Mouse (Mus musculus): ENCODE measurements at regions not wholly inside any gene's neighbourhood (a gene's known extent, or its start where the extent isn't known, plus 50 kb on each side); places are given as distances from the start of the nearest gene placed in this dataset.

DNA sequence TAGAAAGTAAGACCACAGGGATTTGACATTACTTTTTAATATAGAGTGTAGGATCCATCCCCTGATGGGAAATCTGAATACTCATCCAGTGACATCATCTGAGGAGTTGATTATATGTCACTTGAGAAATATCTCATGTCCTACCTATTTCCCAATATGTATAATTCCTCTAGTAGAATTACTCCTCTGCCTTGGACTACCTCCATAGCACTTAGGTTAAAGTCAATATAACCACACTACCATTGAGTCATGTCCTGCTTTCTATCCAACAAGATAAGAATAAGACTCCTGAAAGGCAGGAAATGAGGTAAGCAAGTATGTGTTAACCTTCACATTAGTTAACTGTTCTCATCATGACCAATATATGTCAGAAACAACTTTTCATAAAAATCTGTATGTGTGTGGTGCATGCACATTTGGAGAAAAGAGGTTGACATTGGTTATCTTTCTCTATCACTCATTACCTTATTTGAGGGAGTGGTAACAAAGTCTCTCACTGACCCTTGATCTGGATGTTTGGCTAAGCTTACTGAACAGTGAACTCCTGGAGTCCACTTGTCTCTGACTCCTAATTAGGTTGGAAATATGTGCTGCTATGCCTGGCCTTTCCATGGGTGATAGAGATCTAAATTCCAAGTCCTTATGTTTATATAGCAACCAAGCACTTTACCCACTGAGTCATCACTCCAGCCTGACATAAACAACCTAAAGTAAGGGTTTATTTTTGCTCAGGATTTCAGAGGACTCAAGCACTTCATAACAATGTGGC, 292.0 kb upstream of the Pitrm1 start:
- no peak for DNase-seq (ENCODE audit: low spot score in 2 of 2)

DNA sequence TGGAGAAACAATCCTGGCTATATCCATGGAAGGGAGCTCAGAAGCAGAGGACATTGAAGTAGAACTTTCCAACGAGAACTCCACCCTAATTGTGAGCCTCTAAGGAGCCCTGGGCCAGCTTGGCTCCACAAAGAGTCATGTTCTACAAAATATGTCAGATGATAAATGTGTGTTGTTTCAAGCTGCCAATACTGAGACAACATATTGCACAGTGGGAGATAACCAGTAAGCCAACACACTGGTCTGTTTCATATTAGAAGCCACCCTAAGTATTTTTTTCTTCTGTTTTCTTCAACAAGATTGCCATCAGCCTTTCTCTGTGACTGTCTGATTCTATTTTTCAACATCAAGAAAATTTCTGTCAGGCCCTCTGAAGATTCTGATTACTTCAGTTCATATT, 289.5 kb upstream of the Pitrm1 start:
- no peak for DNase-seq (ENCODE audit: low spot score in 2 of 2)

DNA sequence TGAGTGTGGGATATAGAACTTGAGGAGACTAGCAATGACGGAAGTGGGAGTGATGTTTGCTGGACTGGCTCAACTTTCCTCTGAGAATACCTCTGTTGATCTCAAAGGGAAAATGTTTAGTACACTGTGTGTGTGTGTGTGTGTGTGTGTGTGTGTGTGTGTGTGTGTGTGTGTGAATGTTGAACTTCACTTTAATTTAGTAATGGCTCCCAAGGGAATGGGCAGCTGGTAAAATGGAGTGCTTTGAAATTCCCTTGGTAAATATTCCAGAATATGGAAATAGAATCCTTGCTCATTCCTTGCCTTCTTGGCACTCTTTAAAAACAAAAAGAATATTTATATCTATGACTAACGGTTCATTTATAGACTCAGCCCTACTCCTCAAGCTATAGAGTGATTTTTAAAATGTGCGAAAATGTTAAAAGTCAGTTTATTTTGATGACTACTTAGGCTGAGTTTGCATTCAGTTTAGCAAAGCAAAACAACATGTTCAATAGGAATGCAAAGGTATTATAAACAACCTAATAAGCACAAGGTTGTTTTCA, 287.6 kb upstream of the Pitrm1 start:
- DNase-seq (ENCODE audit: low spot score in 2 of 2) = no peak

DNA sequence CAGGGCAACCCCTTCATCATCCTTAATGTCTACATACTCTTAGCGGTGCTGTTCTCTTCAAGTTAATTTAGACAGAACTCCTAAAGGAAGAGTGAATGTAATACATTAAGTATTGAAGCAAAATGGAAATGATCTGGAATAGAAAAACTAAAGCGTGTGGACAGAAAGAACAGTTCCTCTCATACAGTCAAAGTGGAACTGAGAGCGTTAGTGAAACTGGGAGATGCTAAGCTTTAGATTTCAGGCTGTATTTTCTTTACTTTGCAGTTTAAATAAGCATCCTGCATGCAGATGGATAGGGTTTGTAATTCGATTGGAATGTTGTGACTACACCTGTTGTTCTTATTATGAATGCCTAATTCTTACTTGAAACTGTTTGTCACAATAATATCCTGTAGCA, 286.5 kb upstream of the Pitrm1 start:
- no peak for DNase-seq (ENCODE audit: low spot score in 2 of 2)

DNA sequence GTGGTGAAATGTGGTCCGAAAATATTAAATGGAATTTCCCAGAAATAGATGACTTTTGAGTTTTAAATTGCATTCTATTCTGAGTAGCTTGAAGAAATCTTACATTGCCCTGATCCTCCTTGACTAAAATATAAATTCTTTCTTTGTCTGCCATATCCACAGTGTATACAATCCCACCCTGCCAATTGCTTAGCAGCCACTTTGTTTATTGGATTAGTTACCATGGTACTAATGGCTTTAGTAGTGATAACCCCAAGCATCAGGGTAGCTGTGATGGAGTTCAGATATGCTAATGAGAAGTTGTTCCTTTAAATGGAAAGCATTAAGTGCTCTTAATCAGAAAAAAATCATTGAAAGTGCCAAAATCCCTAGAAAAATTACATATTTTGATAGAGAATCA, 277.4 kb upstream of the Pitrm1 start:
- DNase-seq (ENCODE audit: low spot score in 2 of 2) = no peak

DNA sequence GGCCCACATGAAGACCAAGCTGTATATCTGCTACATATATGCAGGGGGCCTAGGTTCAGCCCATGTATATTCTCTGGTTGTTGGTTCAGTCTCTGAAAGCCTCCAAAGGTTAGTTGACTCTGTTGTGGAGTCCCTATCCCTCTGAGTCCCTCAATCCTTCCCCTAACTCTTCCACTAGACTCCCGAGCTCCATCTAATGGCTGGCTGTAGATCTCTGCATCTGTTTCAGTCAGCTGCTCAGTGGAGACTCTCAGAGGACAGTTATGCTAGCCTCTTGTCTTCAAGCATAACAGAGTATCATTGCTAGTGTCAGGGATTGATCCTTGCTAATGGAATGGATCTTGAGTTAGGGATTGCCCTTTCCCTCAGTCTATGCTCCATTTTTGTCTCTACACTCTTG, 275.0 kb upstream of the Pitrm1 start:
- no peak for DNase-seq (ENCODE audit: low spot score in 2 of 2)

DNA sequence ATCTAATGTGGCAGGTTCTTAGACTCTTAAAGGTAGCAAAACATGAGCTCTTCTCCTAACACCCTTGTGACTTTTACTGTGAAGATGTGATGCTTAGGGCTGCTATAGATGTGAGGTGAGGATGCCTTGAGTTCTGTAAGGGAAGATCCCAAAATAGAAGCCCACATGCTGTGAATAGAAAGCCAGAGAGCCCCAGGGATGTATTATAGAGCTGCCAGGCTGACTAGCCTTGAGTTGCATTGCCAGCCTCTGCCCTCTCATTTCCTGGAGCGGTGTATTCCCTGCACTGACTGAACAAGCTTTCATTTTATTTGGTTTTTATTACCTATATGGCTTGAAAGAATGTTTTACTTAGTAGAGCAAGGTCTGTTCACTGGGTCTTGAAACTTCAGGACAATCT, 267.9 kb upstream of the Pitrm1 start:
- DNase-seq (ENCODE audit: low spot score in 2 of 2) = no peak

DNA sequence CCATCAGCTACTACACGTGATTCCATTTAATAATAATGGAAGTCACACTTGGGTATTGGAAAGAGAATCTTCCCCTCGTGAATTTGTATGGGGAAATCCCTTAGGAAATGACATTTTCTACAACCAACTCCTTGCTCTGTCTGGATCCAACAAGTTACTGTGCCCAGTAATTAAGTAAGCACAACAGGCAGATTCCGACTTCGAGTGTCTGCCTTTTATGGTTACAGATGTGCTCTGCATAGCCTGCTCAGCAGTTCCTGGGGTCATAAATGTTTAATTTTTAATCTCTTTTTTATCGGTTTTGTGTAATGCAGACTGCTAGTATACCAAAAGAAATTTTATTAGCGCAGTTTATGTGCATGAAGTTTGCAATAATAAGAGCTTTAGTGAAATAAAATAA, 259.8 kb upstream of the Pitrm1 start:
- DNase-seq (ENCODE audit: low spot score in 2 of 2) = no peak

DNA sequence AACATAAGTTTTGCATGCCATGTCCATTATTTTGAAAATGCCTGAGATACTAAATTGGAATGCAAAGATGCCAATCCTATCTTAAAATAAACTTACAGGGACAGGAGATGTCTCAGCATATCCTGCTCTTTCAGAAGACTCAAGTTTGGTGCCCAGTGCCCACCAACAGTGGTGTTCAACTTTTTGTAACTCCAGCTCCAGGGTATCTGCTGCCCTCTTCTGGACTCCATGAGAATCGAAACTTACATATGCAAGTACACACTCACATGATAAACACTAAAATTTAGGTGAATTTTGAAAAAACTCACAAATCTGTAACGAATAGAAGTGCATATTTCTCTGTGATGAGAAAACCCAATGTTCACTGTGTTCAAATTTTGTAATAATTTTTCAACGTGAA, 255.9 kb upstream of the Pitrm1 start:
- DNase-seq (ENCODE audit: low spot score in 2 of 2) = no peak

DNA sequence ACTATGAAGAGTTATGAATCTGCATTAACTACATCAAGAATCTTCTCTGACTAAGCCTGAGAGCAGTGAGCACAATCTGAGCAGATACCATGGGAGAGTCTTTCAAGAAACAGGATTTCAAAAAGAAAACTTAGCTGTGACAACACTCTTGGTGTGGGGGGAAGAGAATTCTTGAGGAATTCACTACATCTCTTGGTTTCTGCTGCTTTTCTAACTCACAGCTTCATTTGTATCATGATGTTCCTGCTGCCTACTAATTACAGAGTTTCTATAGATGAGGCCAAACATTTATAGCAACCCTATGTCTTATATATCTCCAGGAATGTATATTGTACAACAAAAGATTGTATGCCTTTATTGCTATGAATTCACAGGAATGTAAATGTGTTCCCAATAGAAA, 242.2 kb upstream of the Pitrm1 start:
- no peak for DNase-seq (ENCODE audit: low spot score in 2 of 2)

DNA sequence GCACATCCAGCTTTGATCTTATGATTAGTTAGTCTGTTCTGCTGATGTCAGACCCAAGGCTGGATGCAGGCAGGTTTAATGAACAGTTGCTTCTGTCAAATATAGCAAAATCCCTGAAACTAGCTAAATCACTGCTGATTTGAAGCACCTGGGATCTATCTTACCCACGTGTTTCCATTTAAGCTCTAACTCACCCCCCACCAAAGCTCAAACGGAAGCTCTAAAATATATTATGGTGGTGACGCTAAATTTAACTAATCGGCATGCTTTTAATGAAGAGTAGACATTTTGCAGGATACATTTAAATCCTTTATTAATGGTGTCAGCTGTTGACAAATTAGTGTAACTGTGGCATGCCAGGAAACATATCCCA, 241.3 kb upstream of the Pitrm1 start:
- no peak for DNase-seq (ENCODE audit: low spot score in 2 of 2)

DNA sequence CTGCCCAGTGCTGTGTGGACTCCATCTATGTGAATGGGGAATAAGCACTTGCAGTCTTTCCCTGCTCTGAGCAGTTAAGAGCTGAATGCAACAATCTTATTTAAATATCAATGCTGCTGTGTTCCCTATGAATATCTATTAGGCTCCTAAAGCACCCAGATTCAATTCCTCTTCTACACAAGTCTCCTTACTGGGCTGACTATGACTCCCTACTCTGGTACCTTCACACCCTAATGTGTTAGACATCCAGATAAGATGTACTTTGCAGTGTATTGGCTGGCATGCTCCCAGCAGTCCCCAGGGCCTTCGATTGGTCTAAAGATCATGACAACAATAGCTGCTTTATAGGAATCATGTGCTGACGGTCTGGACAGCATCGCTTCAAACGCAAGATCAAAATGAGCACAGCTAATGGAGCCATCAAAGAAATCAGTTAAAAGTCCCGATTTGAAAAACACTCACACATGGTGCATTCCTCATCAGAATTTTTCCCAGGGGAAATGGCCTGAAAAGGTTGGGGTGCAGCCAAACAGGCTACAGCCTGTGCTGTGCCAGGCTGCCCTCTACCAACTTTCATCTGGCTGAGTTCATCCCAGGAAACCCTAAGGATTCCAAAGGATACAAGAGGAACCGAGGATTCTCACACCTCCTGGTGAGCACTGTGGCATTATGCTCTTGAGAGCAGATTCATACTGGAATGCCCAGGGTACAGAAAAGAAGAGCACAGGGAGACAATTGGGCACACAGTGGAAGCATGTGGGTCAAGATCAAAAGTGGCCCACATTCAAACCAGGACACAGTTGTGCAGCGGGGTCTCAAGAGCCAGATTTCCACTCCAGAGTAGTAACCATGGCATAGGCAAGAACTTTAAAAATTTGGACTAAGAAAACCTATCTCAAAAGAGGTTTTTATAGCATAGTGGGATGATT, 240.7 kb upstream of the Pitrm1 start:
- no peak for DNase-seq (ENCODE audit: low spot score in 2 of 2)

DNA sequence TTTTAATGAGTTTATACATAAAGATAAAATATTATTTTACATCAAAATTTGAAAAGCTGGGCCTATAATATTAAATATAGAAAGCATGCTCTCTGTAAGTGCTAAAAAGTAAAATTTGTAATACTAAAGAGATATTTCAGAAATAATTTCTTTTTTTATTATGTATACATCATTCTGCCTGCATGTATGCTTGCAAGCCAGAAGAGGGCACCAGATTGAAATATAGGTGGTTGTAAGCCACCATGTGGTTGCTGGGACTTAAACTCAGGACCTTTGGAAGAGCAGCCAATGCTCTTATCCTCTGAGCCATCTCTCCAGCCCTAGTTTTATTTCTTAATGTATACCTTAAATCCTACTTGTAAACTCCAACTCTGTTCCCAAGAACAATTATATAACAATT, 231.7 kb upstream of the Pitrm1 start:
- DNase-seq (ENCODE audit: low spot score in 2 of 2) = no peak

DNA sequence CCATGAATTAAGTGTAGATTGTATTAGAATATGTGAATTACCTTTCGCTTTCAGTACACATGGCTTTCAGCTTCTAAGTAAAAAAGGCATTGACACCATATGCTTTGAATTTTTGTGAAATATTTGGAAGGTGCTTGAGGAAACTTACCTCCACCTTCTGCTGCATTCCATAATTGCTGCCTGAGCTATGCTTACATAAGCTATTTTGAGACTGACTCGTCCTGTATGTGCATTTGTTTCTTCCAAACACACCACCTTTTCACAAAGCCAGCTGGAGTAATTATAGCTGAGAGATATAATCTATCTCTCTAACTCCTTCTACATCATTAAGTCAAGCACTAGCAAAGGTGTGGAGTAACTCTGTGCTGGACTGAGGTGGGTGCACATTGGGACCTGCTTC, 224.0 kb upstream of the Pitrm1 start:
- no peak for DNase-seq (ENCODE audit: low spot score in 2 of 2)

DNA sequence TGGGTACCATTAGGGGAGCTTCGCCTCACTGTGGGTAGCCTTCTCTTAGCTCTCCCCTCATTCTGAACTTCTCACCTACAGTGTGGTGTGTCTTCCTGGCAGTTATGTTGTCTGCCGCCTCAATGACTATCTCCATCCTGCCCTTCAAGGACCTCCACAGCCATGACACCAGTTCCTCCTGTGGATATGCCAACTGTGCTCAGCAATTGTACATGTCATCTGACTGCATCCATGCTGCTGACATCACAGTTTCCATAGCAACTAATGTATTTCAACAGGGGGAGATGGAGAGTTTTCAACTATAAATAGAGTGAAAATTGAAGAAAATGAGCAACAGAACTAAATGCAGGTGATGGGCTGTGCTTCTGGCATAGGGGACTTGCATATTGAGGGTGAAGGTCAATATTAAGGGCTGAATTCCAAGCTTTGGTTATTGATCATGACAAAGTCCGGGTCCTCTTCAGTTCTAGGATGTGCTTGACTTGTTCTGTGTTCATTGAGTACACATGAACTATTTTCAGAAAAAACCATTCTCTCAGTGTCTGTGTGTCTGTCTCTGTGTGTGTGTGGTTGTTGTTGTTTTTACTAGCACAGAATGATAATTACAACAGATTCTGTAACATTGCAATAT, 217.5 kb upstream of the Pitrm1 start:
- no peak for DNase-seq (ENCODE audit: low spot score in 2 of 2)

DNA sequence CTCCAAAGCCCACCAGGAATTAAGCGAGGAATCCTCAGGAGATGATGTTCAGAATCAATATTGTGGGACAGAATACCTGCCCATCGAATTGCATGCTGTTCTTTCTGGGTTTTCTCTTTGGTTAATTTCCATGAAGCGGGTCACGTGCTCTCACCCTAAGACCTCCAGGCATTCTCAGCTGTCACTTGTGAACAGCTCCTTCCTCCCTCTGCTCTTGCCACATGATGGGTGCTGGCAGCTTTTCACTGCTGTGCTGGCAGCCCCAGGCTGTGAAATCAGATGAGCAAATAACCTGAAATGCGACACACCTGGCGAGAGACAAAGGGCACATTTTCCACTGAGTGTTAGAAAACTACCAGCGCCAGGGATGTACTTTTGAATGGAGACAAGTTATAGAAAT, 207.8 kb upstream of the Pitrm1 start:
- DNase-seq (ENCODE audit: low spot score in 2 of 2) = no peak

DNA sequence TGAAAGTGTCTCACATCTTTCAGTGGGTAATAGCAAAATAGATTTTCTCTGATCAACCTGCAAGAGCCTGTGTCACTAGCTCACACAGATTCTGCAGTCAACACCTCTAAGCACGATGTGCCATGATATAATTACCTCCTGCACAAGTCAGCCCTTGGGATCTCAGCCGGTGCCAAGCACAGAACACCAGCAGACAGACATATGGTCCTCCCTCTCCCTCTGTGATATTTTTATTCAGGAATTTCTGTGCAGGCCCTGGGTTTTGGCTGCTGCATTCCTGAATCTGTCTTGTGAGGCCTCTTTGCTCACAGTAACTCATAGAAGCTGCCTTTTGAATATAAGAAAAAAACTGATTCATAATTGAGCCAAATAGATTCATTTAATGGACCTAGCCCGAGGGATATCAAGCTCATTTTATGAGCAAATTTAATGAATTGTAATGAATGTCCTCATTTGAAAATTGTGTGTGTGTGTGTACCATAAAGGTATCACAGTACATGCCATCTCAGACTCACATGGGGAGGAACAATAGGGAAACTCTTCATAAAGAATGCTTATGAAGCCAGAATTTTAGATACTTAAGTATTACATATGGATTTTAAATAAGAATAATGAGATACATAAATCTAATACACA, 206.7 kb upstream of the Pitrm1 start:
- no peak for DNase-seq (ENCODE audit: low spot score in 2 of 2)

DNA sequence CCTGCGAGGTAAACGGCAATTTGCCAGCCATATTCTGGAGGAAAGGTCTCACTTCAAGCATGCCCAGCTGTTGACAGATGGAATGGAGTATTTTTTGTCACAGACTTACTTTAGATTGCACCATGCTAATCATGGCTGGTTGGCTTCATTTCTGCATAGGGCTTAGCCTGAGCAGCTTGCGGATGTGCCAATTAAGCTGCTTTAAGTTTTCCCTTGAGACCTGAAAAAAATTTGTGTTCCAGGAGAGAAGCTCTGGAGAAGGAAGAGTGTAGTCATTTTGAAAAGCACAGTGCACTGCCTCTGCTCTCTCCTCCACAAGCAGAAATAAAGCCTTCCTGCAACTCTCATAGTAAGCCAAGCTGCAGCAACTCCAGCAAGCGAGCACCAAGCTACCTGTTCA, 182.8 kb upstream of the Pitrm1 start:
- DNase-seq (ENCODE audit: low spot score in 2 of 2) = no peak

DNA sequence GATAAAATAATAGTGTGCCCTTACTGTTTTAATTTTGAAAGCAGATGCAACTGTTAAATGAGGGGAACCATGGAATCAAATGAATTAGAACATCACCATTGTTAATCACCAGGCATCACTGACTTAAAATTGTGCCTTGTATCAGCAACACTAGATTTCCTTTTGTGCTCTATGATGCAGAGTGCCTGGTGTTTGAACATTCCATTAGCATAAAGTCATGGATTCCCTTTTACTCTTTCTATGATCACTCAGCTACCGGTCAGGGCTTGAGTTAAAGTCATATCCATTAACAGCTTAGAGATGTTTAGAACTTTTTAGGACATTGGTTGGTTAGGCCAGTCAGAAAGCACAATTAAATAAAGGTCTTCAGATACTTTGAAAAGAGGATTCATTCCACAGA, 180.3 kb upstream of the Pitrm1 start:
- DNase-seq (ENCODE audit: low spot score in 2 of 2) = no peak

DNA sequence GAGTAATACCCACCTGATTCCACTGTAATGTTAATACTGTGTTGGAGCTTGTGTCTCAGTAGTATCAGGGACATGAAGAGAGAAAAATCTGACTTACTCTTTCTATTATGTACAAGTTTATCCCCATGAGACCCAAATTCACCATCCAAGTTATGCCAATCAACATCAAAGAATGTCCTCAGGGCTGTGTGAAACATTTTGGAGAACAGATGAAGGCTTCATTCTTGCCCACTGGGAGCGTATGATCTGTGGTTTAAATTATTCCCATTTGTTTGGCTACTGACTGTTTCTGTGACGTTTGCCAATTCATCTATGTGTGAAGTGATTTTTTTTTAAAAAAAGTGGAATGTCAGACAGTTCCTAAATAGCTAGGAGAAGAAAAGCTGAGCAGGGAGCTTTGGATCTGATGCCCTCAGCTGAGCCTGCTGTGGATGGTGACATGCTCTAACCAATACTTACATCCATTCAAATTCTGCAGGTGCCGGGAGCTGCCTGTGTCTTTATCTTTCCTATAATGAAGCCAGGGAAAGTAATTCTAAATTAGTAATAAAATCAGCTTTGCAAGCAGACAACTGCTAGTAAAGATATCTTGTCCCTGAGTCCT, 173.3 kb upstream of the Pitrm1 start:
- no peak for DNase-seq (ENCODE audit: low spot score in 2 of 2)

DNA sequence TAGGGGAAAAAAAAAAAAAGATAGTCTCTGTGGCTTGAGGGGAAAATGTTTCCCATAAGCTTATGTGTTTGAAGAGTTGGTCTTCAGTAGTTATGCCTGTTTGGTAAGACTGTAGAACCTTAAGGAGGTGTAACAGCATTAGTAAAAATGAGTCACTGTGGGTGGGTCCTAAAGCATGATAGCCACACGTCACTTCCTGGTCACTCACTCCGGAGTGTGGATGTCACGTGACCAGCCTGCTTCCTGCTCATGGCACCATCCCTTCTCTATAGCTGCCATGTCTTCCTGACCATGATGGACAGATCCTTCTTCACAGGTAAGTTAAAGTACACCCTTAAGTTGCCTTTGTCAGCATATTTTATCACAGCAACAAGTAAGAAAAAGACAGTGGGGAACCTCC, 170.0 kb upstream of the Pitrm1 start:
- no peak for DNase-seq (ENCODE audit: low spot score in 2 of 2)

All from spleen, postnatal 4 days (tissue).